Mouse (Mus musculus) MEL (cell line): Measurements from ENCODE around the gene Gm960. TPM values are rescaled to one million over a fixed set of nuclear protein-coding genes. Genes with fewer than 3 reads are reported as not detected.

Experiments used
- DNase-seq: peaks from one replicate; pipeline ENCODE4 v3.0.0; 2011; ENCODE audit warnings: low read depth, low spot score
- H3K27ac ChIP-seq: 2 replicates; pipeline ENCODE4 v1.5.1; 2012; ENCODE audit warnings: low read depth, mild to moderate bottlenecking, control low read depth, low read length, moderate library complexity; ENCODE audit not compliant: control insufficient read depth
- H3K27me3 ChIP-seq, 2 experiments: fragments of 150-350 bp in 1 of 2; sonication (generic) in 1 of 2; 2 replicates each; pipeline ENCODE4 v1.6.1; 2012; ENCODE audit warnings: low read length in 2 of 2, mild to moderate bottlenecking in 2 of 2, improper control_type of control experiment in 1 of 2, moderate library complexity in 1 of 2; ENCODE audit not compliant: insufficient read depth in 2 of 2, control insufficient read depth in 1 of 2
- H3K36me3 ChIP-seq, 2 experiments: 2 replicates each; pipeline ENCODE4 v1.6.1; 2012 to 2014; ENCODE audit warnings: low read length in 2 of 2, improper control_type of control experiment in 1 of 2, inconsistent platforms in 1 of 2, mild to moderate bottlenecking in 1 of 2; ENCODE audit not compliant: insufficient read depth in 2 of 2, control insufficient read depth in 1 of 2
- H3K4me1 ChIP-seq, 2 experiments: fragments of 150-350 bp in 1 of 2; sonication (generic) in 1 of 2; 2 replicates each; pipeline ENCODE4 v1.6.1; 2012; ENCODE audit warnings: low read length in 2 of 2, improper control_type of control experiment in 1 of 2, mild to moderate bottlenecking in 1 of 2; ENCODE audit not compliant: insufficient read depth in 2 of 2, control insufficient read depth in 1 of 2
- H3K4me3 ChIP-seq, 2 experiments: fragments of 150-350 bp in 1 of 2; sonication (generic) in 1 of 2; 2 replicates each; pipeline ENCODE4 v1.5.1; 2012; ENCODE audit warnings: low read depth in 2 of 2, low read length in 2 of 2, mild to moderate bottlenecking in 2 of 2, moderate library complexity in 2 of 2, control low read depth in 1 of 2, improper control_type of control experiment in 1 of 2; ENCODE audit not compliant: control insufficient read depth in 1 of 2, insufficient read depth in 1 of 2
- H3K79me2 ChIP-seq: 2 replicates; pipeline ENCODE4 v1.6.1; 2012; ENCODE audit warnings: mild to moderate bottlenecking, low read length, moderate library complexity; ENCODE audit not compliant: control insufficient read depth, poor library complexity, insufficient read depth
- H3K9ac ChIP-seq: 2 replicates; pipeline ENCODE4 v1.6.1; 2012; ENCODE audit warnings: low read depth, mild to moderate bottlenecking, control low read depth, low read length, moderate library complexity; ENCODE audit not compliant: control insufficient read depth, poor library complexity, severe bottlenecking
- H3K9me3 ChIP-seq: fragments of 150-350 bp; sonication (generic); replicated peaks from 2 replicates; pipeline ENCODE4 v1.6.1; 2012; ENCODE audit warnings: mild to moderate bottlenecking, low read length, improper control_type of control experiment, moderate library complexity; ENCODE audit not compliant: insufficient read depth
- BHLHE40 ChIP-seq: IDR thresholded peaks from 2 replicates; pipeline ENCODE4 v1.6.1; 2012; ENCODE audit warnings: low read depth, mild to moderate bottlenecking, inconsistent platforms, low read length, improper control_type of control experiment, borderline replicate concordance
- CHD1 ChIP-seq: IDR thresholded peaks from 2 replicates; pipeline ENCODE4 v1.6.1; 2012; ENCODE audit warnings: low read depth, mild to moderate bottlenecking, inconsistent platforms, low read length, improper control_type of control experiment
- E2F4 ChIP-seq: IDR thresholded peaks from 2 replicates; pipeline ENCODE4 v1.6.1; 2011; ENCODE audit warnings: low read depth, low read length, improper control_type of control experiment, borderline replicate concordance
- ELF1 ChIP-seq: IDR thresholded peaks from 2 replicates; pipeline ENCODE4 v1.6.1; 2014; ENCODE audit warnings: low read depth, mild to moderate bottlenecking, inconsistent platforms, low read length, improper control_type of control experiment, moderate library complexity
- ETS1 ChIP-seq: IDR thresholded peaks from 2 replicates; pipeline ENCODE4 v1.6.1; 2012; ENCODE audit warnings: low read depth, mild to moderate bottlenecking, inconsistent platforms, low read length, improper control_type of control experiment, moderate library complexity
- GATA1 ChIP-seq: IDR thresholded peaks from 2 replicates; pipeline ENCODE4 v1.6.1; 2011; ENCODE audit warnings: low read depth, low read length, improper control_type of control experiment
- JUND ChIP-seq: IDR thresholded peaks from 2 replicates; pipeline ENCODE4 v1.6.1; 2011; ENCODE audit warnings: low read depth, mild to moderate bottlenecking, improper control_type of control experiment, low read length
- MAFK ChIP-seq: IDR thresholded peaks from 2 replicates; pipeline ENCODE4 v1.6.1; 2011; ENCODE audit warnings: low read depth, mild to moderate bottlenecking, low read length, improper control_type of control experiment, borderline replicate concordance
- MAX ChIP-seq: IDR thresholded peaks from 2 replicates; pipeline ENCODE4 v1.6.1; 2011; ENCODE audit warnings: low read length, improper control_type of control experiment
- MYB ChIP-seq: IDR thresholded peaks from 2 replicates; pipeline ENCODE4 v1.6.1; 2011; ENCODE audit warnings: mild to moderate bottlenecking, low read depth, low read length, improper control_type of control experiment
- MYC ChIP-seq: IDR thresholded peaks from 2 replicates; pipeline ENCODE4 v1.6.1; 2011; ENCODE audit warnings: low read depth, mild to moderate bottlenecking, low read length, improper control_type of control experiment, moderate library complexity
- NRF1 ChIP-seq: IDR thresholded peaks from 2 replicates; pipeline ENCODE4 v1.6.1; 2014; ENCODE audit warnings: low read depth, mild to moderate bottlenecking, inconsistent platforms, low read length, improper control_type of control experiment, moderate library complexity; ENCODE audit not compliant: poor library complexity, insufficient read depth, severe bottlenecking
- POLR2A ChIP-seq, 2 experiments: IDR thresholded peaks; 2 replicates each; pipeline ENCODE4 v1.6.1; 2011 to 2012; ENCODE audit warnings: low read length in 2 of 2, mild to moderate bottlenecking in 2 of 2, control low read depth in 1 of 2, improper control_type of control experiment in 1 of 2, low read depth in 1 of 2, moderate library complexity in 1 of 2; ENCODE audit not compliant: control insufficient read depth in 1 of 2, insufficient read depth in 1 of 2, poor library complexity in 1 of 2
- POLR2AphosphoS2 ChIP-seq: IDR thresholded peaks from 2 replicates; pipeline ENCODE4 v1.6.1; 2011; ENCODE audit warnings: low read length, improper control_type of control experiment
- POLR2AphosphoS5 ChIP-seq: IDR thresholded peaks from 2 replicates; pipeline ENCODE4 v1.6.1; 2012; ENCODE audit warnings: low read depth, borderline replicate concordance, mild to moderate bottlenecking, inconsistent platforms, low read length, moderate library complexity, mixed read lengths
- RCOR1 ChIP-seq: IDR thresholded peaks from 2 replicates; pipeline ENCODE4 v1.6.1; 2012; ENCODE audit warnings: low read depth, mild to moderate bottlenecking, inconsistent platforms, low read length, improper control_type of control experiment
- SIN3A ChIP-seq: IDR thresholded peaks from 2 replicates; pipeline ENCODE4 v1.6.1; 2012; ENCODE audit warnings: low read length, improper control_type of control experiment, inconsistent platforms
- TAL1 ChIP-seq: IDR thresholded peaks from 2 replicates; pipeline ENCODE4 v1.6.1; 2012; ENCODE audit warnings: mild to moderate bottlenecking, inconsistent platforms, low read length, moderate library complexity, mixed read lengths
- TBP ChIP-seq: IDR thresholded peaks from 2 replicates; pipeline ENCODE4 v1.8.0; 2011; ENCODE audit warnings: low read depth, low read length, improper control_type of control experiment
- TCF12 ChIP-seq: IDR thresholded peaks from 2 replicates; pipeline ENCODE4 v1.6.1; 2014; ENCODE audit warnings: low read depth, mild to moderate bottlenecking, inconsistent platforms, low read length, improper control_type of control experiment, moderate library complexity
- UBTF ChIP-seq: IDR thresholded peaks from 2 replicates; pipeline ENCODE4 v1.6.1; 2012; ENCODE audit warnings: low read depth, mild to moderate bottlenecking, inconsistent platforms, low read length, improper control_type of control experiment, moderate library complexity, borderline replicate concordance; ENCODE audit not compliant: insufficient read depth
- USF1 ChIP-seq: IDR thresholded peaks from 2 replicates; pipeline ENCODE4 v1.6.1; 2014; ENCODE audit warnings: low read depth, mild to moderate bottlenecking, inconsistent platforms, low read length, improper control_type of control experiment, moderate library complexity
- ZKSCAN1 ChIP-seq: IDR thresholded peaks from 2 replicates; pipeline ENCODE4 v1.6.1; 2012; ENCODE audit warnings: low read depth, mild to moderate bottlenecking, inconsistent platforms, low read length, improper control_type of control experiment, moderate library complexity
- ZMIZ1 ChIP-seq: IDR thresholded peaks from 2 replicates; pipeline ENCODE4 v1.6.1; 2012; ENCODE audit warnings: low read depth, mild to moderate bottlenecking, inconsistent platforms, low read length, improper control_type of control experiment, moderate library complexity
- polyA plus RNA-seq, 2 experiments: library from polyadenylated mRNA; stranded (reverse) in 1 of 2; unstranded in 1 of 2; fragments of >175 nt in 1 of 2; fragments of >200 nt in 1 of 2; gene quantifications; 2 replicates each; pipeline versions ENCODE4 v1.2.1 to v1.2.4; 2012; ENCODE audit warnings: low replicate concordance in 2 of 2, low read depth in 1 of 2; ENCODE audit not compliant: insufficient read length in 2 of 2, insufficient read depth in 1 of 2, missing spikeins in 1 of 2
- total RNA-seq: library from RNA; depleted of rRNA; stranded (reverse); fragments of 300-350 nt; gene quantifications from 2 replicates; pipeline ENCODE4 v1.2.3, GENCODE M21; 2012

Gene Gm960
- total and polyA plus RNA-seq, 3 experiments = 2.1 to 2.3 TPM; not detected in 1

GRCm38 (mm10) chr19:4717281-4717680, 18.8 kb upstream of the Gm960 start:
- H3K27me3 ChIP-seq = no peaks in the 10 kb centered on the region
- TF ChIP-seq GATA1 (no peak), POLR2A (IDR thresholded peaks at IDR 0.05; ENCODE audit: control insufficient read depth in 1 of 2, insufficient read depth in 1 of 2, low read depth in 1 of 2, low read length in 2 of 2, poor library complexity in 1 of 2) (no peak), ETS1 (no peak), CHD1 (no peak), TAL1 (no peak), POLR2AphosphoS2 (no peak), ELF1 (no peak), E2F4 (no peak), RCOR1 (no peak), MAX (no peak), MAFK (no peak), NRF1 (no peak), ZKSCAN1 (no peak), USF1 (no peak), BHLHE40 (no peak), UBTF (no peak), MYC (no peak), ZMIZ1 (no peak)
- TF ChIP-seq, all 39 proteins: peak for 0
- Histone ChIP-seq H3K27ac (no peak overlapping the region), H3K9ac (no peak overlapping the region), H3K4me3 (no peak overlapping the region), H3K79me2 (no peaks in the 10 kb centered on the region), H3K36me3 (peaks cover 0 to 3% of the 10 kb centered on the region in 2 experiments; a peak in 2 of 4 replicates), H3K9me3 (no peaks in the 10 kb centered on the region), H3K4me1 (peaks cover 0 to 13% of the 10 kb centered on the region in 2 experiments; a peak in 2 of 4 replicates)
- DNase-seq = no peak

GRCm38 (mm10) chr19:4716756-4717155, 18.3 kb upstream of the Gm960 start:
- Histone ChIP-seq H3K79me2 (no peaks in the 10 kb centered on the region), H3K4me3 (no peak overlapping the region), H3K9me3 (no peaks in the 10 kb centered on the region), H3K27ac (no peak overlapping the region), H3K9ac (no peak overlapping the region), H3K4me1 (peaks cover 0 to 13% of the 10 kb centered on the region in 2 experiments; a peak in 2 of 4 replicates), H3K36me3 (peaks cover 0 to 3% of the 10 kb centered on the region in 2 experiments; a peak in 2 of 4 replicates), H3K27me3 (no peaks in the 10 kb centered on the region)
- TF ChIP-seq SIN3A (no peak), NRF1 (no peak), TBP (no peak), BHLHE40 (no peak), ZMIZ1 (no peak), ETS1 (no peak), POLR2AphosphoS5 (no peak), JUND (no peak), TCF12 (no peak), MYB (no peak), MAFK (no peak), USF1 (no peak), GATA1 (no peak)
- DNase-seq = no peak
